Mouse (Mus musculus) retina, embryonic 14.5 days (tissue): ENCODE results near the gene Olfr1337.
"Not testable (repeated sequence)": the region's sequence is repeated elsewhere in the genome, so short reads cannot be mapped to it uniquely, and the experiment has no call there.

Experiments
- DNase-seq: peaks from one replicate; pipeline ENCODE4 v3.0.0-alpha.2; 2015; ENCODE audit warnings: low spot score

Gene Olfr1337

DNA sequence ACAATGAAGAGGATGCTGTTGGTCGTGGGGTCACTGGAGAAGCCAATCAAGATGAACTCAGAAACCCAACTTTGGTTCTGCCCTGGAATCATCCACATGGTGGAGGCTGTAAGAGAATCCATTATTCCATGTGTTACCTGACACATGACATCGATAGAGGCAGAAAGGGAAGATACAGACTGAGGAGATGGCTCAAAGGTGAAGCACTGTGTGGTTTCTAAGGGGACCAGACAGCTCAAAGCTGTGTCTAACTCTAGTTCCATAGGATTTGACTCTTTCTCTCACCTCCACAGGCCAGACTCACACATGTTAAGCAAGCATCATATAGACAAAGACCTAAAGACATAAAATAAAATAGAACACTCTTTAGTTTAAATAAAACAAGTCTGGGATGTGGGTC, at the start of gene Olfr1337:
Gene Olfr1337, minus strand, starts transcription at position 101 of the 400 bp plus-strand sequence.
- DNase-seq, result no peak

DNA sequence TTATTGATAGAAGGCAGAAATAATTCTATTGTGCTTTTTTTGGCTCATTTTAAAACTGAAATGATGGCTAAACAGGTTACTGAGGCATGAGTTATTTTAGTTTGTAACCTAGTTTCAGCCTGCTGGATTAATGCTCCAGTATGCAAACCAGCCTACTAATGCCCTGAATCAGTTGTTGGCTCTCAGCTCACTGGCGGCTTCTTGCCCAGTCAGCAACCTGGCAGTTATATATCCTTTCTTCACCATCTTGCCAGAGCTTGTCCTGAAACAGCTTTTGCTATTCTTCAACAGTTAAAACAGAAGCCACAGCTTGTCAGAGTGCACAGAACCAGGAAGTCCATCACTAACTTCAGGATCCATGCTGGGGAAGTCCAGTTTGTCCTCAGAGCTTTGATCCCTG, 36.5 kb upstream of the Olfr1337 start:
- DNase-seq, result no peak

DNA sequence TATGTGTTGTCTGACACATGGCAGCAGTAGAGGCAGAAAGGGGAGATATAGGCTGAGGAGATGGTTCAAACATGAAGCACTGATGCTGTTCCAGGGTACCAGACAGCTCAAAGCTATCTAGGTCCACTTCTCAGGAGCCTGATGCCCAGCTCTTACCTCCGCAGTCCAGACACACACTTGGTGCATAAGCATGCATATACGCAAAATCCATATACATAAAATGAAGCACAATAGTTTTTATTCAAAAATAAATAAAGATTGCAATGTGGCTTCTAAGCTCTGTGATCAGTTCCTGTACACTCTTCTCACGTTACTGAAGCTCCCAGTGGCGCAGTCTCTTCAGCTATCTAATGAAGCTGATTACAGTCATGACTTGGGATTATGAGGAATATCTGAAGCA, 27.5 kb upstream of the Olfr1337 start, which contains the start of gene Olfr1335:
Gene Olfr1335, minus strand, starts transcription at position 101 of the 400 bp plus-strand sequence.
- no peak for DNase-seq

DNA sequence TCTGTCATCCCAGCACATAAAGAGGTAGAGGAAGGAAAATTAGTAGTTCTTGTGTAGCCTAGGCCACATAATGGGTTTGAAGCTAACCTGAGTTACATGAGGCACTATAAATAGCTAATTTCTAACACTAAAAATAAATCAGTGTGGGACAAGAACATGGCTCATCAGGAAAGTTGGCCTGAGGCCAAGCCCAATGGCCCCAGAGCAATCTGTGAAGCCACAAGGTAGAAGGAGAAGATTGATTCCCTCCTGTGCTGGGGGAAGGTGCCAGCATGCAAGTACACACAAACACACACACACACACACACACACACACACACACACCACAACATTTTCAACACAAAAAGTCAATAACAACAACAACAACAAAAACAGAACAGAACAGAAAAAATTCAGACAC, 10.4 kb upstream of the Olfr1337 start:
- DNase-seq, result not testable (repeated sequence)

DNA sequence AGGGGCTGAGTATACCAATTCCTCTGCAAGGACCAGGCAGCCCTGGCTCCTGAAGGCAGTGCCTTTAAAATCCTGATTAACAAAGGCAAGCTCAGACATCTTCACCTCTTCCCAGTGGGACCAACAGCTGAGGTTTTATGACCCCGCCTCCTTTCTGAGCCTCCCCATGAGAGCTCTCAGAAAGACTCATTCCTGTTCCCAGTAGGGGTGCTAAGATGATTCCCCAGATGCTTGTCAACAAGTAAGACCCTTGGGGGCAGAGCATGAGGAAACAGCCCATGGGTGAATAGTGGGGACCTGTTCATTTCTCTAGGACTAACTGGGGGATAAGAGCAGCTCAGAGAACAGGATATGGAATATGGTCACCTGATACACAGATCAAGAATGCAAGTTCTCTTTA, 23.7 kb downstream of the Olfr1337 start, which contains the start of gene Olfr1338:
Gene Olfr1338, minus strand, starts transcription at position 101 of the 400 bp plus-strand sequence.
- DNase-seq, result no peak

DNA sequence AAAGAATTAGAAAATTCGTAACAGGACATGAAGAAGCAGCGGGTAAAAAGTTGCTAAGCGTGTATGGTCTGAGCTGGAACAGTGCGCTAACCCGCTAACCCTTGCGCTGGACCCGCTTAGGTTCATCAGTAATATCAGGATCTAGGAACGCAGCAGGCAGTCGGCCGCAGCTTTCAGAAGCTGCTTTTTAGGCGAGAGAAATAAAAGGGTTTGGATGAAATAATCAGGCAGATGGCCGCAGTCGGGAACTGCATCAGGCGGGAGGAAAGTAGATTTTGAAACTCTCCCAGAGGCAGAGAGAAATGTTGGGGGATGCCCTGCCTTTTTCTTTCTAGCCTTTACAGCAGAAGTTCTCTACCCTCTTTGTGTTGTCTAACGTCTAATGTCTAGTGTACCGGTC, 40.5 kb downstream of the Olfr1337 start:
- peak; percentile 11 for DNase-seq

DNA sequence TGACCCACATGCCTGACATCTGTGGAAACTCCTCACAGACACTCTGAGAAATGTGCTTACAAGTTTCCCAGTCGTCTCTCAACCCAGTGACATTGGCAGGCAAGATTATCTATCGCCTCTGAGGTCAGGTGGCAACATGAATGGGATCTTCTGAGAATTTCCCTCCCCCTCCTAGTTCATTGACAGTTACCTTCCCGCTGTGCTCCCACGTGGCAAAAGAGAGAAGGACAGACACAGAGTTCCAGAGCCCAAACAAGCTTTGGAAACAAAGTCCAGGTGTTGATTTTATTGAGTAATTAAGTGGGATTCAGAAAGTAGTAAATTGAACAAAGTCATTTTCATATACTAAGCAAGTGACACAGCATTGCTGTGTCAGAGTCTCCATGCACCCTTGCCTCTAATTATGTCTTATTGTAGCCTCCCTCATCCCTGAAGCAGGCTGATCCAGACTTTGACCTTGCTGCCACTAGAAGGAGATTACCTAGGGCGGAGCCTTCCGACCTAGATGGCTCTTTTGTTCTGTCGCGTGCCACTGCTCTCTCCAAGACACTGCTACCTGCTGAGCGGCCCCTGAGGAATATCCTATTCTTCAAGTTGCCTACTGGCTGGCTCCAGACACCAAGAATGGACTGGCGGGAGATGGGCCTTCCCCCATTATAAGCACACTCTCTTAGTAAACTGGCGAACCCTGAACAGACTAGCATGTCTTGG, 41.2 kb downstream of the Olfr1337 start:
- DNase-seq, result no peak

DNA sequence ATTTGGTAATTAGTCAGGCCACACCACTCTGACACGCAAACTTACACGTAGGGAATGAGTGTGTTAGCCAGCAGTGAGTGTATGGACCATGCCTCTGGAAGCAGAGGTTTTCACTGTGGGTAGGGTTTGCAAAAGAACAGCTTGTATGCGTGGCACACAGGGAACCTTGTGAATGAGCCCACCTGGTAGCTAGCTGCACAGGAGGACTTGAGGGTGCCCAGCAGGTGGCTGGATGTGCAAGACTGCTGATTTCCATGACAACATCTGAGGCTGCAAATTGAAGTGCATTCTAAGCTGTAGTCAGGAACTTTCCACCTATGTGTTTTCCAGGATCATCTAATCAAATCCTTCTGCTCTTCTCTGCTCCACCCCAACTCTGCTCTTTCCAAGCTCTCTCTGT, 42.8 kb downstream of the Olfr1337 start:
- DNase-seq, result no peak

DNA sequence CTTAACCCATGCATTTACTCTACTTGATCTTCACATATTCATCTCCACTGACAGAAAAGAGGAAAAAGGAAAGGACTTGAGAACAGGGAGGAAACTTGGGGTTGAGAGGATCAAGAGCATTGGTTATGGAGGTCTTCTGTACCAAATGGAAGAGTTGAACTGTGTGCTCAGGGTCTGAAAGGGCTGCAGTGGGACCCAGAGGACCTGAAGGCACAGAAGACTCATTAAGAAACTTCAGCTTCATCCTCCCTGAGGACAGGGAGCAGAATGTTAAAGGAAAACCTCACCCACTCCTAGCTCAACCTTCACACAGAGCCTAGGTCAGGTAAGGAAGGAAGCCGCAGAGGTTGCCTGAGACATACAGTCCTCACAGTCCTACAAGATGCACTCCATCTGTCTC, 50.5 kb downstream of the Olfr1337 start, which contains the start of gene Olfr1339:
Gene Olfr1339, plus strand, starts transcription at position 301 of the 400 bp plus-strand sequence.
- no peak for DNase-seq
